Comparison of ENCODE assay signal across 8 mouse cellular contexts in genomic region chr11:58097621-58098365, GRCm38 (mm10). TPM values are rescaled to one million over a fixed set of nuclear protein-coding genes. Genes with fewer than 3 reads are reported as not detected.
DNase-seq lines count a peak whose midpoint lies in the region; ATAC-seq and TF ChIP-seq lines count a peak whose summit lies in the region.

No protein-coding gene starts in this region.

- TF ChIP-seq POLR2A in CH12.LX (IDR thresholded peaks at IDR 0.05; ENCODE audit: low read depth, low read length), result no peak

- H3K9ac ChIP-seq in CH12.LX (ENCODE audit: insufficient read depth, low read depth), result no peak overlapping the region; the same call in 1 of the 2 replicates
- H3K9ac ChIP-seq in embryonic facial prominence, embryonic 14.5 days (ENCODE audit: low read depth, low read length), result peak overlapping the region; percentile 55
- H3K9ac ChIP-seq in intestine, embryonic 14.5 days (ENCODE audit: low read length), result peak overlapping the region; percentile 35; the same call in 1 of the 2 replicates
- 0 out of 2 replicates have a peak overlapping the region, but pooled peaks have one; percentile 11 for H3K9ac ChIP-seq in lung, embryonic 15.5 days
- no peak overlapping the region for H3K9ac ChIP-seq in stomach, embryonic 14.5 days (replicated peaks; ENCODE audit: low read depth, low read length)

- peak overlapping the region; percentile 80 for H3K27ac ChIP-seq in gastrocnemius, adult 2 months
- H3K27ac ChIP-seq in CH12.LX (ENCODE audit: insufficient read depth, low read depth), result no peak overlapping the region
- H3K27ac ChIP-seq in embryonic facial prominence, embryonic 14.5 days (replicated peaks; ENCODE audit: low read depth, low read length), result no peak overlapping the region
- no peak overlapping the region for H3K27ac ChIP-seq in intestine, embryonic 14.5 days (ENCODE audit: low read depth)
- H3K27ac ChIP-seq in lung, embryonic 15.5 days, result no peak overlapping the region
- no peak overlapping the region for H3K27ac ChIP-seq in stomach, embryonic 14.5 days (ENCODE audit: low read length)

- TF ChIP-seq EP300 in CH12.LX (IDR thresholded peaks at IDR 0.05; ENCODE audit: low read length), result no peak

- H3K79me2 ChIP-seq in CH12.LX (replicated peaks; ENCODE audit: control insufficient read depth, extremely low read depth, insufficient read depth, poor library complexity, severe bottlenecking), result no peaks in the 10 kb centered on the region

- H3K4me2 ChIP-seq in CH12.LX (ENCODE audit: insufficient read depth, low read depth, poor library complexity, severe bottlenecking), result peak overlapping the region; percentile 77
- peak overlapping the region; percentile 76 for H3K4me2 ChIP-seq in embryonic facial prominence, embryonic 14.5 days (ENCODE audit: low read depth, low read length)
- H3K4me2 ChIP-seq in intestine, embryonic 14.5 days (ENCODE audit: low read length), result peak overlapping the region; percentile 73
- peak overlapping the region; percentile 81 for H3K4me2 ChIP-seq in lung, embryonic 15.5 days
- H3K4me2 ChIP-seq in stomach, embryonic 14.5 days (replicated peaks; ENCODE audit: low read depth, low read length), result peak overlapping the region; percentile 72

- peak overlapping the region; percentile 82 for H3K4me3 ChIP-seq in gastrocnemius, adult 2 months
- peak overlapping the region in 2 of 3 experiments; percentile 31 to 55 for H3K4me3 ChIP-seq in CH12.LX (replicated peaks in 1 of 3; ENCODE audit: low read depth in 2 of 3, low read length in 2 of 3, poor library complexity in 1 of 3)
- H3K4me3 ChIP-seq in embryonic facial prominence, embryonic 14.5 days (ENCODE audit: low read depth, low read length), result peak overlapping the region; percentile 41
- peak overlapping the region; percentile 35 for H3K4me3 ChIP-seq in intestine, embryonic 14.5 days (ENCODE audit: low read depth, low read length)
- peak overlapping the region; percentile 40 for H3K4me3 ChIP-seq in lung, embryonic 15.5 days
- H3K4me3 ChIP-seq in stomach, embryonic 14.5 days (ENCODE audit: low read depth, low read length), result peak overlapping the region; percentile 36

- in situ Hi-C loops in CH12.LX (cut with MboI; ENCODE audit: low pct_ligation_motif_present, low pct_unique_long_range_greater_than_20kb, low sequenced_read_pairs), result no loop called here

- no peak for TF ChIP-seq RAD21 in CH12.LX (IDR thresholded peaks at IDR 0.05; ENCODE audit: low read depth, low read length)

- peak; percentile 38; the same call in 1 of the 2 replicates for ATAC-seq in embryonic facial prominence, embryonic 14.5 days (ENCODE audit: low read depth)
- ATAC-seq in intestine, embryonic 14.5 days (replicated peaks; ENCODE audit: low FRiP score, low TSS enrichment, low read depth), result 0 out of 2 replicates have a peak, but pooled peaks have one; percentile 34
- peak; percentile 32; the same call in 1 of the 2 replicates for ATAC-seq in lung, embryonic 15.5 days (ENCODE audit: borderline replicate concordance, extremely low read depth, low FRiP score, low TSS enrichment)
- ATAC-seq in stomach, embryonic 14.5 days (ENCODE audit: insufficient number of reproducible peaks, insufficient read depth, low FRiP score, low read depth), result peak; percentile 44; the same call in 1 of the 2 replicates

- no peaks in the 10 kb centered on the region for H3K9me3 ChIP-seq in CH12.LX (replicated peaks; ENCODE audit: low read length)
- H3K9me3 ChIP-seq in embryonic facial prominence, embryonic 14.5 days (ENCODE audit: control insufficient read depth, low read length), result no peaks in the 10 kb centered on the region
- H3K9me3 ChIP-seq in intestine, embryonic 14.5 days (ENCODE audit: control insufficient read depth, low read length), result no peaks in the 10 kb centered on the region
- no peaks in the 10 kb centered on the region for H3K9me3 ChIP-seq in lung, embryonic 15.5 days
- H3K9me3 ChIP-seq in stomach, embryonic 14.5 days (ENCODE audit: control insufficient read depth, low read depth, low read length), result no peaks in the 10 kb centered on the region

- no peaks in the 10 kb centered on the region for H3K36me3 ChIP-seq in CH12.LX (replicated peaks in 1 of 2; ENCODE audit: control insufficient read depth in 1 of 2, insufficient read depth in 1 of 2, low read length in 1 of 2)
- no peaks in the 10 kb centered on the region for H3K36me3 ChIP-seq in embryonic facial prominence, embryonic 14.5 days (ENCODE audit: control insufficient read depth, insufficient read depth, low read length)
- no peaks in the 10 kb centered on the region for H3K36me3 ChIP-seq in intestine, embryonic 14.5 days (ENCODE audit: control insufficient read depth, insufficient read depth, low read length)
- no peaks in the 10 kb centered on the region for H3K36me3 ChIP-seq in lung, embryonic 15.5 days
- no peaks in the 10 kb centered on the region for H3K36me3 ChIP-seq in stomach, embryonic 14.5 days (ENCODE audit: control insufficient read depth, insufficient read depth, low read length)

- peak; percentile 36 for DNase-seq in gastrocnemius, adult 2 months
- DNase-seq in gastrocnemius, postnatal 4 days (ENCODE audit: low spot score in 2 of 2), result no peak
- no peak for DNase-seq in CH12.LX (ENCODE audit: extremely low read depth)
- DNase-seq in embryonic facial prominence, embryonic 14.5 days (ENCODE audit: low spot score), result no peak
- no peak for DNase-seq in intestine, embryonic 14.5 days (ENCODE audit: low spot score)
- no peak for DNase-seq in layer of hippocampus, adult 9-11 months

- intact Hi-C loops in gastrocnemius, adult 2 months (cut with DNase I), result no loop called here

- peaks cover 8 to 34% of the 10 kb centered on the region in 2 experiments for H3K4me1 ChIP-seq in CH12.LX (ENCODE audit: control insufficient read depth in 1 of 2, insufficient read depth in 2 of 2)
- no peaks in the 10 kb centered on the region for H3K4me1 ChIP-seq in embryonic facial prominence, embryonic 14.5 days (ENCODE audit: control insufficient read depth, insufficient read depth, low read length)
- peaks cover 6% of the 10 kb centered on the region for H3K4me1 ChIP-seq in intestine, embryonic 14.5 days (replicated peaks; ENCODE audit: control insufficient read depth, insufficient read depth, low read length)
- peaks cover 3% of the 10 kb centered on the region; the same call in 1 of the 2 replicates for H3K4me1 ChIP-seq in lung, embryonic 15.5 days
- H3K4me1 ChIP-seq in stomach, embryonic 14.5 days (ENCODE audit: control insufficient read depth, insufficient read depth, low read length), result 0 out of 2 replicates have a peak, but pooled peaks cover 4% of the 10 kb centered on the region

- WGBS in embryonic facial prominence, embryonic 14.5 days, result 0% methylated on average over 21 of the region's 38 CpGs
- 3% methylated on average over 31 of the region's 38 CpGs for WGBS in intestine, embryonic 14.5 days
- 2% methylated on average over 32 of the region's 38 CpGs for WGBS in lung, embryonic 15.5 days
- WGBS in stomach, embryonic 14.5 days, result 2% methylated on average over 31 of the region's 38 CpGs

- H3K27me3 ChIP-seq in CH12.LX (replicated peaks), result no peaks in the 10 kb centered on the region
- no peaks in the 10 kb centered on the region for H3K27me3 ChIP-seq in embryonic facial prominence, embryonic 14.5 days (replicated peaks; ENCODE audit: control insufficient read depth, insufficient read depth, low read length)
- 0 out of 2 replicates have a peak, but pooled peaks cover 4% of the 10 kb centered on the region for H3K27me3 ChIP-seq in intestine, embryonic 14.5 days (replicated peaks; ENCODE audit: control insufficient read depth, insufficient read depth, low read length)
- peaks cover 15% of the 10 kb centered on the region; the same call in 1 of the 2 replicates for H3K27me3 ChIP-seq in lung, embryonic 15.5 days
- H3K27me3 ChIP-seq in stomach, embryonic 14.5 days (ENCODE audit: control insufficient read depth, insufficient read depth, low read length), result no peaks in the 10 kb centered on the region

- TF ChIP-seq CTCF in gastrocnemius, adult 2 months (IDR thresholded peaks at IDR 0.05), result 0 out of 2 replicates have a peak, but pooled peaks have one; percentile 0
- TF ChIP-seq CTCF in CH12.LX (conservative IDR thresholded peaks at IDR 0.05 in 1 of 2, IDR thresholded peaks at IDR 0.05 in 1 of 2; ENCODE audit: low read depth in 2 of 2, low read length in 2 of 2), result no peak

- dilution Hi-C loops in CH12.LX (cut with MboI; ENCODE audit: extremely low pct_ligation_motif_present, extremely low pct_unique_long_range_greater_than_20kb, low sequenced_read_pairs), result no loop called here

TF ChIP-seq in CH12.LX, 34 proteins besides CTCF, POLR2A, EP300 and RAD21 (continues in another document):
- TF ChIP-seq RCOR1 (conservative IDR thresholded peaks at IDR 0.05; ENCODE audit: low read depth, low read length), result 0 out of 2 replicates have a peak, but pooled peaks have one; percentile 0
- TF ChIP-seq KAT2A (IDR thresholded peaks at IDR 0.05; ENCODE audit: insufficient replicate concordance, low read length), result no peak
- TF ChIP-seq NELFE (IDR thresholded peaks at IDR 0.05; ENCODE audit: low read depth, low read length), result 0 out of 2 replicates have a peak, but pooled peaks have one; percentile 9
- peak; percentile 42; the same call in 1 of the 2 replicates for TF ChIP-seq MAZ (IDR thresholded peaks at IDR 0.05; ENCODE audit: low read depth, low read length)
- TF ChIP-seq SIN3A (IDR thresholded peaks at IDR 0.05; ENCODE audit: low read length), result peak; percentile 47; the same call in 1 of the 2 replicates

RNA-seq across cellular contexts. Expression of gene Gm12248, which starts 4.9 kb away (rescaled TPM):
- total RNA-seq in gastrocnemius, adult 2 months (2021), result not detected
- not detected for total RNA-seq in gastrocnemius, postnatal 4 days (2021)
- total RNA-seq in CH12.LX (2012; rRNA removed), result 0.13 TPM in 1 of 2 replicates, not detected in the other
- total RNA-seq in CH12.LX (2014; rRNA removed), result not detected in 2 replicates
- polyA plus RNA-seq in CH12.LX (2012; ENCODE audit: insufficient read length, low read depth), result not detected in 2 replicates
- polyA plus RNA-seq in embryonic facial prominence, embryonic 14.5 days (2014; fragmentation: Nextera tagmentation; extraction: Ambion mirVana), result not detected in 2 replicates
- polyA plus RNA-seq in intestine, embryonic 14.5 days (2014; fragmentation: Nextera tagmentation; extraction: Ambion mirVana), result not detected in 2 replicates
- not detected in 2 replicates for polyA plus RNA-seq in lung, embryonic 15.5 days (2015; fragmentation: Nextera tagmentation; extraction: Ambion mirVana)
- polyA plus RNA-seq in stomach, embryonic 14.5 days (2014; fragmentation: Nextera tagmentation; extraction: Ambion mirVana), result not detected in 2 replicates

RNA-seq across cellular contexts. Expression of gene Cnot8, which starts 6.2 kb away (rescaled TPM):
- 10 to 100 TPM; 28.4 to 38.0 TPM for total RNA-seq in gastrocnemius, adult 2 months (2021)
- 10 to 100 TPM; 47.5 to 48.9 TPM for total RNA-seq in gastrocnemius, postnatal 4 days (2021)
- total RNA-seq in CH12.LX (2012; rRNA removed) (90.2 and 93.8 TPM in 2 replicates), CH12.LX (2014; rRNA removed) (127 and 134 TPM in 2 replicates)
- polyA plus RNA-seq in CH12.LX (2012; ENCODE audit: insufficient read length, low read depth), result 91.9 and 102 TPM in 2 replicates
- 85.8 and 94.9 TPM in 2 replicates for polyA plus RNA-seq in embryonic facial prominence, embryonic 14.5 days (2014; fragmentation: Nextera tagmentation; extraction: Ambion mirVana)
- 86.8 and 91.1 TPM in 2 replicates for polyA plus RNA-seq in intestine, embryonic 14.5 days (2014; fragmentation: Nextera tagmentation; extraction: Ambion mirVana)
- polyA plus RNA-seq in lung, embryonic 15.5 days (2015; fragmentation: Nextera tagmentation; extraction: Ambion mirVana), result 89.8 and 96.1 TPM in 2 replicates
- 87.7 and 92.6 TPM in 2 replicates for polyA plus RNA-seq in stomach, embryonic 14.5 days (2014; fragmentation: Nextera tagmentation; extraction: Ambion mirVana)

Comparison
In these comparisons a context has a peak if more than half of its experiments do, and no peak if none do; other contexts are left out.
1. H3K9ac ChIP-seq: peak in embryonic facial prominence, embryonic 14.5 days (single experiment), intestine, embryonic 14.5 days (single experiment) and lung, embryonic 15.5 days (single experiment); none in CH12.LX (single experiment) and stomach, embryonic 14.5 days (single experiment).
2. Peak in every context shown above with its lines, with median percentiles within 50 percentile points of each other: H3K4me3 ChIP-seq, H3K4me2 ChIP-seq and ATAC-seq.